Mouse (Mus musculus) C3H10T1/2 (cell line): Measurements from ENCODE around the gene Abhd16a. TPM values are rescaled to one million over a fixed set of nuclear protein-coding genes. Genes with fewer than 3 reads are reported as not detected.

ENCODE experiments used
- polyA plus RNA-seq, 2 experiments: library from polyadenylated mRNA; unstranded; fragments of >200 nt; fragmentation: generic; extraction: Trizol; gene quantifications; one replicate each; pipeline ENCODE4 v1.2.1; 2012; ENCODE audit warnings: missing spikeins in 2 of 2

Abhd16a gene
- polyA plus RNA-seq, 2 experiments = 38.3 to 112 TPM

DNA sequence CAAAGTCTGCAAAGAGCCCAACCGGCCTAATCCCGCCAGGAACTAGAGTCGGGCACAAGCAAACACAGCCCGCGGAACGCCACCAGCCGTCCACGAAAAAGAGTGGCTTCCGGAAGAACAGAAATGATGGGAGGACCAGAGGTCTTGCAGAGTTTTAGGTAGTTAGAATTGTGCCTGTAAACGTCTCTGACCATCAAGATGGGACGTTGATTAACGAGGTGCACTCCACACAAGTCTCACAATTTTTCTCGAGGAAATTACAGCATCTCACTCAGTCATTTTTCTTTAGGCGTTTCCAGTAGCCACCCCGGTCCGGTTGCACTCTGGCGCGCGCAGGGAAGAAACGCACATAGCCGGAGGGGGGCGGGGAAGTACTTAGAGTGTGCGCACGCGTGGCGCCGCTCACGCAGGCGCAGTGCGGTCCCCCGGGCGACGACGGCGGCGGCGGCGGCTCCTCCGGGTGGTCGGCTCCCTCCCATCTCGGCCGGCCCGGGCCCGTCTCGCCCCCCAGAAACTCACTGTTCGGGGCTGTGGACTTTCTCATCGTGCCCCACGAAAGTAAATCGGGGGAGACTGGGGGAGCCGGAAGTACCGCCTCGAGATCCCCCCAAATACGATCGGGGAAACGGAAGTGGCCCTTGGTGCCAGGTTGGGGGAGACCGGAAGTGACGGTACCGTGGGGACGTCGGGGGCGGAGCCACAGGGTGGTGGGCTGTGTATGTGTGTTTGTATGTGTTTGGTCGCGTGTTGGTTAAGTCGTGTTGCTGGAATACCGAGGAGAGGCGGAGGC, 45.9 kb downstream of the Abhd16a start, which contains the start of gene Bag6:
Gene Bag6 (plus strand): TSS at position 378 of the 790 bp plus-strand sequence.

Other genes with a start within 250 kb of the Abhd16a start
- gene Skiv2l, start 239.1 kb upstream of the Abhd16a start, polyA plus RNA-seq = 10 to 100 TPM; 19.7 to 48.2 TPM
- gene Nelfe, start 238.9 kb upstream of the Abhd16a start, polyA plus RNA-seq = 100 to 1,000 TPM in 1 of 2 experiments, 10 to 100 TPM in 1; 65.1 to 134 TPM
- 1 to 10 TPM in 1 of 2 experiments, under 1 TPM in 1; 0.09 to 1.2 TPM for gene Cfb, start 226.7 kb upstream of the Abhd16a start, polyA plus RNA-seq
- 10 to 100 TPM in 1 of 2 experiments, 1 to 10 TPM in 1; 7.9 to 21.3 TPM for gene Zbtb12, start 209.8 kb upstream of the Abhd16a start, polyA plus RNA-seq
- not detected for gene Gm20547, start 207.2 kb upstream of the Abhd16a start, polyA plus RNA-seq
- under 1 TPM; 0.44 to 0.51 TPM for gene C2, start 191.0 kb upstream of the Abhd16a start, polyA plus RNA-seq
- 100 to 1,000 TPM; 206 to 224 TPM for gene Ehmt2, start 190.8 kb upstream of the Abhd16a start, polyA plus RNA-seq
- gene Slc44a4, start 174.8 kb upstream of the Abhd16a start, polyA plus RNA-seq = not detected
- gene Neu1, start 158.0 kb upstream of the Abhd16a start, polyA plus RNA-seq = 10 to 100 TPM in 1 of 2 experiments, 1 to 10 TPM in 1; 6.2 to 20.0 TPM
- 10 to 100 TPM in 1 of 2 experiments, 1 to 10 TPM in 1; 5.1 to 34.0 TPM for gene Hspa1b, start 130.0 kb upstream of the Abhd16a start, polyA plus RNA-seq
- not detected for gene Gm20481, start 119.4 kb upstream of the Abhd16a start, polyA plus RNA-seq
- gene Hspa1a, start 117.1 kb upstream of the Abhd16a start, polyA plus RNA-seq = under 1 TPM; 0.08 to 0.32 TPM
- gene Hspa1l, start 116.6 kb upstream of the Abhd16a start, polyA plus RNA-seq = 1 to 10 TPM in 1 of 2 experiments, under 1 TPM in 1; 0.16 to 1.9 TPM
- gene Lsm2, start 107.4 kb upstream of the Abhd16a start, polyA plus RNA-seq = 100 to 1,000 TPM in 1 of 2 experiments, 10 to 100 TPM in 1; 85.9 to 302 TPM
- gene Vars, start 88.3 kb upstream of the Abhd16a start, polyA plus RNA-seq = 100 to 1,000 TPM; 118 to 278 TPM
- under 1 TPM; 0.02 to 0.09 TPM for gene Vwa7, start 72.7 kb upstream of the Abhd16a start, polyA plus RNA-seq
- gene Sapcd1, start 61.2 kb upstream of the Abhd16a start, polyA plus RNA-seq = 1 to 10 TPM in 1 of 2 experiments, under 1 TPM in 1; 0.81 to 2.6 TPM
- 1 to 10 TPM; 2.2 to 3.3 TPM for gene Msh5, start 42.5 kb upstream of the Abhd16a start, polyA plus RNA-seq
- gene Clic1, start 39.3 kb upstream of the Abhd16a start, polyA plus RNA-seq = 100 to 1,000 TPM; 603 to 758 TPM
- 100 to 1,000 TPM in 1 of 2 experiments, 10 to 100 TPM in 1; 66.2 to 309 TPM for gene Ddah2, start 30.2 kb upstream of the Abhd16a start, polyA plus RNA-seq
- gene Ly6g6c, start 23.9 kb upstream of the Abhd16a start, polyA plus RNA-seq = 1 to 10 TPM in 1 of 2 experiments, under 1 TPM in 1; 0.11 to 1.9 TPM
- gene Mpig6b, start 23.1 kb upstream of the Abhd16a start, polyA plus RNA-seq = under 1 TPM in 1 of 2 experiments, not detected in 1; 0.14 TPM
- gene Ly6g6e, start 12.4 kb upstream of the Abhd16a start, polyA plus RNA-seq = not detected
- gene Ly6g6d, start 11.2 kb upstream of the Abhd16a start, polyA plus RNA-seq = not detected
- gene Ly6g6f, start 3.7 kb upstream of the Abhd16a start, polyA plus RNA-seq = not detected
- not detected for gene Ly6g5c, start 19.0 kb downstream of the Abhd16a start, polyA plus RNA-seq
- gene Ly6g5b, start 26.2 kb downstream of the Abhd16a start, polyA plus RNA-seq = under 1 TPM; 0.12 to 0.45 TPM
- gene Gpank1, start 32.2 kb downstream of the Abhd16a start, polyA plus RNA-seq = 10 to 100 TPM; 21.2 to 31.6 TPM
- 100 to 1,000 TPM; 326 to 608 TPM for gene Csnk2b, start 32.8 kb downstream of the Abhd16a start, polyA plus RNA-seq
- gene D17H6S53E, start 37.1 kb downstream of the Abhd16a start, polyA plus RNA-seq = 10 to 100 TPM in 1 of 2 experiments, 1 to 10 TPM in 1; 6.0 to 17.0 TPM
- under 1 TPM in 1 of 2 experiments, not detected in 1; 0.44 TPM for gene Apom, start 42.8 kb downstream of the Abhd16a start, polyA plus RNA-seq
- 100 to 1,000 TPM; 261 to 413 TPM for gene Bag6, start 45.9 kb downstream of the Abhd16a start, polyA plus RNA-seq
- gene Prrc2a, start 75.6 kb downstream of the Abhd16a start, polyA plus RNA-seq = 100 to 1,000 TPM; 216 to 365 TPM
- gene Aif1, start 86.8 kb downstream of the Abhd16a start, polyA plus RNA-seq = under 1 TPM in 1 of 2 experiments, not detected in 1; 0.47 TPM
- 10 to 100 TPM in 1 of 2 experiments, 1 to 10 TPM in 1; 1.9 to 10.8 TPM for gene Lst1, start 99.2 kb downstream of the Abhd16a start, polyA plus RNA-seq
- gene Ltb, start 105.2 kb downstream of the Abhd16a start, polyA plus RNA-seq = under 1 TPM; 0.05 to 0.06 TPM
- not detected for gene Tnf, start 112.7 kb downstream of the Abhd16a start, polyA plus RNA-seq
- gene Lta, start 116.1 kb downstream of the Abhd16a start, polyA plus RNA-seq = under 1 TPM; 0.12 to 0.13 TPM
- gene Gm16181, start 131.6 kb downstream of the Abhd16a start, polyA plus RNA-seq = under 1 TPM in 1 of 2 experiments, not detected in 1; 0.20 TPM
- 1 to 10 TPM; 1.8 to 4.6 TPM for gene Atp6v1g2, start 144.4 kb downstream of the Abhd16a start, polyA plus RNA-seq
- gene Nfkbil1, start 146.5 kb downstream of the Abhd16a start, polyA plus RNA-seq = 10 to 100 TPM; 26.9 to 35.6 TPM
- gene Ddx39b, start 152.5 kb downstream of the Abhd16a start, polyA plus RNA-seq = 100 to 1,000 TPM; 295 to 318 TPM
- gene H2-D1, start 173.5 kb downstream of the Abhd16a start, polyA plus RNA-seq = 10 to 100 TPM; 15.2 to 43.8 TPM
- gene H2-Q1, start 231.1 kb downstream of the Abhd16a start, polyA plus RNA-seq = 1 to 10 TPM; 1.8 to 5.9 TPM